Mouse (Mus musculus) layer of hippocampus, adult 11-12 months (tissue): ENCODE measurements around the gene Olfr224.
A peak's percentile ranks its signal among the peaks of the same experiment; 100 is the strongest.
"Not testable (repeated sequence)": the region's sequence is repeated elsewhere in the genome, so short reads cannot be mapped to it uniquely, and the experiment has no call there.

Source experiments
- DNase-seq: peaks from one replicate; pipeline ENCODE4 v3.0.0; 2022; ENCODE audit warnings: low spot score

The Olfr224 gene

GRCm38 (mm10) chr11:58570405-58570804 is at the start of gene Olfr224:
Olfr224 (minus strand) TSS chr11:58570553.
- DNase-seq = no peak

- DNase-seq = peak; percentile 16
These were observed 48.4 kb upstream of the Olfr224 start for GRCm38 (mm10) chr11:58618793-58619192.

- DNase-seq = no peak
These were observed 48.0 kb upstream of the Olfr224 start for GRCm38 (mm10) chr11:58618369-58618768.

- DNase-seq = no peak
These were observed 45.6 kb upstream of the Olfr224 start, which contains the start of gene 2210407C18Rik for GRCm38 (mm10) chr11:58615975-58616374. 2210407C18Rik (minus strand) TSS chr11:58616075.

- no peak for DNase-seq
These were observed 44.2 kb upstream of the Olfr224 start for GRCm38 (mm10) chr11:58614526-58614925.

- no peak for DNase-seq
These were observed 43.0 kb upstream of the Olfr224 start for GRCm38 (mm10) chr11:58613359-58613758.

- DNase-seq = no peak
These were observed 36.7 kb upstream of the Olfr224 start for GRCm38 (mm10) chr11:58607030-58607429.

- no peak for DNase-seq
These were observed 36.0 kb upstream of the Olfr224 start for GRCm38 (mm10) chr11:58606177-58606919.

GRCm38 (mm10) chr11:58605228-58605627 is 34.9 kb upstream of the Olfr224 start:
- DNase-seq = no peak

- DNase-seq = no peak
These were observed 34.3 kb upstream of the Olfr224 start for GRCm38 (mm10) chr11:58604688-58605087.

GRCm38 (mm10) chr11:58602800-58603560 is 32.6 kb upstream of the Olfr224 start:
- DNase-seq = no peak

- DNase-seq = no peak
These were observed 31.7 kb upstream of the Olfr224 start for GRCm38 (mm10) chr11:58602062-58602461.

GRCm38 (mm10) chr11:58597837-58598236 is 27.5 kb upstream of the Olfr224 start:
- DNase-seq = no peak

GRCm38 (mm10) chr11:58594814-58595213 is 24.5 kb upstream of the Olfr224 start, which contains the start of gene Olfr324:
Olfr324 (plus strand) TSS chr11:58595114.
- DNase-seq = no peak

- no peak for DNase-seq
These were observed 18.4 kb upstream of the Olfr224 start for GRCm38 (mm10) chr11:58588620-58589250.

GRCm38 (mm10) chr11:58587898-58588348 is 17.6 kb upstream of the Olfr224 start:
- peak; percentile 16 for DNase-seq

- DNase-seq = peak; percentile 24
These were observed 8.3 kb upstream of the Olfr224 start for GRCm38 (mm10) chr11:58578636-58579035.

- no peak for DNase-seq
These were observed 7.1 kb upstream of the Olfr224 start, which contains the start of gene Olfr325 for GRCm38 (mm10) chr11:58577430-58577829. Olfr325 (plus strand) TSS chr11:58577730.

GRCm38 (mm10) chr11:58555536-58555935 is 14.8 kb downstream of the Olfr224 start, which contains the start of gene Olfr328:
Olfr328 (minus strand) TSS chr11:58555636.
- DNase-seq = no peak

- no peak for DNase-seq
These were observed 24.0 kb downstream of the Olfr224 start, which contains the start of gene Olfr329-ps for GRCm38 (mm10) chr11:58546322-58546721. Olfr329-ps (minus strand) TSS chr11:58546422.

GRCm38 (mm10) chr11:58534736-58535135 is 35.6 kb downstream of the Olfr224 start, which contains the start of gene Olfr330:
Olfr330 (minus strand) TSS chr11:58534836.
- DNase-seq = not testable (repeated sequence)

- DNase-seq = peak; percentile 18
These were observed 50.6 kb downstream of the Olfr224 start for GRCm38 (mm10) chr11:58519756-58520155.
